Mouse (Mus musculus): ENCODE measurements around the gene Slc3a2. TPM values are rescaled to one million over a fixed set of nuclear protein-coding genes. Genes with fewer than 3 reads are reported as not detected.

Slc3a2 gene
- polyA plus RNA-seq, 1 experiment from 2014 or later, result 118 TPM

GRCm38 (mm10) chr19:8665746-8666145 lies 57.4 kb downstream of the Slc3a2 start:
- Histone ChIP-seq H3K9me3 (no peaks in the 10 kb centered on the region), H3K4me3 (no peak overlapping the region), H3K27me3 (peaks cover 5% of the 10 kb centered on the region; the same call in 1 of the 2 replicates), H3K4me2 (no peak overlapping the region), H3K4me1 (peaks cover 24% of the 10 kb centered on the region), H3K9ac (no peak overlapping the region), H3K36me3 (no peaks in the 10 kb centered on the region), H3K27ac (no peak overlapping the region)
- WGBS, result 60% methylated on average over 5 of the region's 5 CpGs
- no peak for ATAC-seq (ENCODE audit: insufficient number of reproducible peaks, low FRiP score, low TSS enrichment, low read depth)

- H3K9ac ChIP-seq, result no peak overlapping the region
- no peaks in the 10 kb centered on the region for H3K9me3 ChIP-seq
- no peak overlapping the region for H3K4me2 ChIP-seq
- ATAC-seq (ENCODE audit: insufficient number of reproducible peaks, low FRiP score, low TSS enrichment, low read depth), result no peak
- H3K4me1 ChIP-seq, result peaks cover 24% of the 10 kb centered on the region
- WGBS, result 76% methylated on average over 3 of the region's 3 CpGs
- peaks cover 5% of the 10 kb centered on the region; the same call in 1 of the 2 replicates for H3K27me3 ChIP-seq
- H3K4me3 ChIP-seq, result no peak overlapping the region
- H3K36me3 ChIP-seq, result no peaks in the 10 kb centered on the region
- no peak overlapping the region for H3K27ac ChIP-seq
Measured at GRCm38 (mm10) chr19:8664859-8665258, 58.3 kb downstream of the Slc3a2 start.

- H3K9me3 ChIP-seq, result no peaks in the 10 kb centered on the region
- no peak overlapping the region for H3K9ac ChIP-seq
- H3K4me2 ChIP-seq, result peak overlapping the region; percentile 21; the same call in 1 of the 2 replicates
- H3K27ac ChIP-seq, result no peak overlapping the region
- no peak for ATAC-seq (ENCODE audit: insufficient number of reproducible peaks, low FRiP score, low TSS enrichment, low read depth)
- H3K27me3 ChIP-seq, result peaks cover 5% of the 10 kb centered on the region; the same call in 1 of the 2 replicates
- WGBS, result 31% methylated on average over 10 of the region's 10 CpGs
- peak overlapping the region; percentile 13; the same call in 1 of the 2 replicates for H3K4me3 ChIP-seq
- H3K36me3 ChIP-seq, result no peaks in the 10 kb centered on the region
- peaks cover 24% of the 10 kb centered on the region for H3K4me1 ChIP-seq
Measured at GRCm38 (mm10) chr19:8663911-8664421, 59.2 kb downstream of the Slc3a2 start.

GRCm38 (mm10) chr19:8663360-8663839 lies 59.8 kb downstream of the Slc3a2 start, which contains the start of gene Chrm1:
TSS of gene Chrm1 (plus strand) at chr19:8663789.
- H3K4me1 ChIP-seq, result peaks cover 24% of the 10 kb centered on the region
- no peak for ATAC-seq (ENCODE audit: insufficient number of reproducible peaks, low FRiP score, low TSS enrichment, low read depth)
- H3K9me3 ChIP-seq, result no peaks in the 10 kb centered on the region
- H3K9ac ChIP-seq, result no peak within 1 kb of the TSS
- H3K4me2 ChIP-seq, result peak within 1 kb of the TSS; percentile 91
- no peaks in the 10 kb centered on the region for H3K36me3 ChIP-seq
- peak within 1 kb of the TSS; percentile 13; the same call in 1 of the 2 replicates for H3K4me3 ChIP-seq
- WGBS, result 55% methylated on average over 9 of the region's 9 CpGs
- H3K27ac ChIP-seq, result no peak within 1 kb of the TSS
- peaks cover 5% of the 10 kb centered on the region; the same call in 1 of the 2 replicates for H3K27me3 ChIP-seq

GRCm38 (mm10) chr19:8662337-8662736 lies 60.8 kb downstream of the Slc3a2 start:
- Histone ChIP-seq H3K4me3 (peak overlapping the region; percentile 44), H3K27ac (no peak overlapping the region), H3K27me3 (peaks cover 5% of the 10 kb centered on the region; the same call in 1 of the 2 replicates), H3K9ac (0 out of 2 replicates have a peak overlapping the region, but pooled peaks have one; percentile 23), H3K4me2 (peak overlapping the region; percentile 91), H3K4me1 (peaks cover 24% of the 10 kb centered on the region), H3K36me3 (no peaks in the 10 kb centered on the region), H3K9me3 (no peaks in the 10 kb centered on the region)
- WGBS, result 4% methylated on average over 11 of the region's 11 CpGs
- ATAC-seq (ENCODE audit: insufficient number of reproducible peaks, low FRiP score, low TSS enrichment, low read depth), result no peak

- WGBS, result 1% methylated on average over 35 of the region's 35 CpGs
- no peak for ATAC-seq (ENCODE audit: insufficient number of reproducible peaks, low FRiP score, low TSS enrichment, low read depth)
- Histone ChIP-seq H3K4me3 (peak overlapping the region; percentile 44), H3K4me2 (peak overlapping the region; percentile 91), H3K27ac (no peak overlapping the region), H3K36me3 (no peaks in the 10 kb centered on the region), H3K9ac (0 out of 2 replicates have a peak overlapping the region, but pooled peaks have one; percentile 23), H3K27me3 (peaks cover 5% of the 10 kb centered on the region; the same call in 1 of the 2 replicates), H3K9me3 (no peaks in the 10 kb centered on the region), H3K4me1 (peaks cover 24% of the 10 kb centered on the region)
Measured at GRCm38 (mm10) chr19:8661821-8662307, 61.3 kb downstream of the Slc3a2 start.

Small RNAs within 50 kb of the gene (microRNA-seq; reads per million reads assigned to microRNA genes)
- not detected for gene Mir6992

Other genes starting within 250 kb of the Slc3a2 start
- 0.04 TPM in 1 of 2 replicates, not detected in the other for gene Slc22a8, start 132.1 kb downstream of the Slc3a2 start, polyA plus RNA-seq (2015; fragmentation: Nextera tagmentation; extraction: Ambion mirVana)
- 0.06 TPM in 1 of 2 replicates, not detected in the other for gene Slc22a6, start 105.3 kb downstream of the Slc3a2 start, polyA plus RNA-seq (2015; fragmentation: Nextera tagmentation; extraction: Ambion mirVana)
- 0.18 and 0.19 TPM in 2 replicates for gene Chrm1, start 59.6 kb downstream of the Slc3a2 start, polyA plus RNA-seq (2015; fragmentation: Nextera tagmentation; extraction: Ambion mirVana)
- 93.8 and 96.0 TPM in 2 replicates for gene Wdr74, start 12.5 kb upstream of the Slc3a2 start, polyA plus RNA-seq (2015; fragmentation: Nextera tagmentation; extraction: Ambion mirVana)
- 1.7 and 2.3 TPM in 2 replicates for gene 1700092M07Rik, start 17.3 kb upstream of the Slc3a2 start, polyA plus RNA-seq (2015; fragmentation: Nextera tagmentation; extraction: Ambion mirVana)
- gene Stx5a, start 18.0 kb upstream of the Slc3a2 start, polyA plus RNA-seq (2015; fragmentation: Nextera tagmentation; extraction: Ambion mirVana), result 185 and 189 TPM in 2 replicates
- gene Nxf1, start 33.7 kb upstream of the Slc3a2 start, polyA plus RNA-seq (2015; fragmentation: Nextera tagmentation; extraction: Ambion mirVana), result 171 and 188 TPM in 2 replicates
- 141 and 155 TPM in 2 replicates for gene Tmem223, start 47.6 kb upstream of the Slc3a2 start, polyA plus RNA-seq (2015; fragmentation: Nextera tagmentation; extraction: Ambion mirVana)
- 78.4 and 81.7 TPM in 2 replicates for gene Tmem179b, start 51.1 kb upstream of the Slc3a2 start, polyA plus RNA-seq (2015; fragmentation: Nextera tagmentation; extraction: Ambion mirVana)
- gene Taf6l, start 63.0 kb upstream of the Slc3a2 start, polyA plus RNA-seq (2015; fragmentation: Nextera tagmentation; extraction: Ambion mirVana), result 24.9 and 25.3 TPM in 2 replicates
- 149 and 152 TPM in 2 replicates for gene Polr2g, start 75.2 kb upstream of the Slc3a2 start, polyA plus RNA-seq (2015; fragmentation: Nextera tagmentation; extraction: Ambion mirVana)
- gene Zbtb3, start 79.2 kb upstream of the Slc3a2 start, polyA plus RNA-seq (2015; fragmentation: Nextera tagmentation; extraction: Ambion mirVana), result 4.6 and 4.8 TPM in 2 replicates
- 50.4 and 56.8 TPM in 2 replicates for gene Ttc9c, start 96.0 kb upstream of the Slc3a2 start, polyA plus RNA-seq (2015; fragmentation: Nextera tagmentation; extraction: Ambion mirVana)
- 5.4 and 5.6 TPM in 2 replicates for gene Hnrnpul2, start 96.6 kb upstream of the Slc3a2 start, polyA plus RNA-seq (2015; fragmentation: Nextera tagmentation; extraction: Ambion mirVana)
- gene AC129217.1, start 106.4 kb upstream of the Slc3a2 start, polyA plus RNA-seq (2015; fragmentation: Nextera tagmentation; extraction: Ambion mirVana), result not detected in 2 replicates
- 77.4 and 93.6 TPM in 2 replicates for gene Bscl2, start 114.1 kb upstream of the Slc3a2 start, polyA plus RNA-seq (2015; fragmentation: Nextera tagmentation; extraction: Ambion mirVana)
- gene Gng3, start 115.8 kb upstream of the Slc3a2 start, polyA plus RNA-seq (2015; fragmentation: Nextera tagmentation; extraction: Ambion mirVana), result 2.0 and 3.0 TPM in 2 replicates
- gene Lrrn4cl, start 127.4 kb upstream of the Slc3a2 start, polyA plus RNA-seq (2015; fragmentation: Nextera tagmentation; extraction: Ambion mirVana), result 3.1 and 4.3 TPM in 2 replicates
- 173 and 176 TPM in 2 replicates for gene Ubxn1, start 148.1 kb upstream of the Slc3a2 start, polyA plus RNA-seq (2015; fragmentation: Nextera tagmentation; extraction: Ambion mirVana)
- gene Uqcc3, start 157.6 kb upstream of the Slc3a2 start, polyA plus RNA-seq (2015; fragmentation: Nextera tagmentation; extraction: Ambion mirVana), result 65.9 and 69.1 TPM in 2 replicates
- gene Lbhd1, start 160.4 kb upstream of the Slc3a2 start, polyA plus RNA-seq (2015; fragmentation: Nextera tagmentation; extraction: Ambion mirVana), result 69.3 and 76.7 TPM in 2 replicates
- not detected in 2 replicates for gene Gm49403, start 160.6 kb upstream of the Slc3a2 start, polyA plus RNA-seq (2015; fragmentation: Nextera tagmentation; extraction: Ambion mirVana)
- 76.8 and 80.9 TPM in 2 replicates for gene 1810009A15Rik, start 165.5 kb upstream of the Slc3a2 start, polyA plus RNA-seq (2015; fragmentation: Nextera tagmentation; extraction: Ambion mirVana)
- gene Gm49416, start 165.6 kb upstream of the Slc3a2 start, polyA plus RNA-seq (2015; fragmentation: Nextera tagmentation; extraction: Ambion mirVana), result not detected in 2 replicates
- gene Ints5, start 169.6 kb upstream of the Slc3a2 start, polyA plus RNA-seq (2015; fragmentation: Nextera tagmentation; extraction: Ambion mirVana), result 38.6 and 42.0 TPM in 2 replicates
- gene Ganab, start 174.7 kb upstream of the Slc3a2 start, polyA plus RNA-seq (2015; fragmentation: Nextera tagmentation; extraction: Ambion mirVana), result 97.4 and 102 TPM in 2 replicates
- 47.1 and 48.6 TPM in 2 replicates for gene B3gat3, start 197.0 kb upstream of the Slc3a2 start, polyA plus RNA-seq (2015; fragmentation: Nextera tagmentation; extraction: Ambion mirVana)
- 4.0 and 4.6 TPM in 2 replicates for gene Rom1, start 206.0 kb upstream of the Slc3a2 start, polyA plus RNA-seq (2015; fragmentation: Nextera tagmentation; extraction: Ambion mirVana)
- gene Eml3, start 206.2 kb upstream of the Slc3a2 start, polyA plus RNA-seq (2015; fragmentation: Nextera tagmentation; extraction: Ambion mirVana), result 41.8 and 42.7 TPM in 2 replicates
- gene Mta2, start 218.5 kb upstream of the Slc3a2 start, polyA plus RNA-seq (2015; fragmentation: Nextera tagmentation; extraction: Ambion mirVana), result 155 and 160 TPM in 2 replicates
- 29.3 and 30.0 TPM in 2 replicates for gene Tut1, start 230.5 kb upstream of the Slc3a2 start, polyA plus RNA-seq (2015; fragmentation: Nextera tagmentation; extraction: Ambion mirVana)
- gene Eef1g, start 243.7 kb upstream of the Slc3a2 start, polyA plus RNA-seq (2015; fragmentation: Nextera tagmentation; extraction: Ambion mirVana), result 467 and 482 TPM in 2 replicates